8 mouse cellular contexts compared by ENCODE assay signal in genomic region chr3:137938608-137939007, GRCm38 (mm10). TPM values are rescaled to one million over a fixed set of nuclear protein-coding genes. Genes with fewer than 3 reads are reported as not detected.
A peak's percentile ranks its signal among the peaks of the same experiment; 100 is the strongest.
DNase-seq lines count a peak whose midpoint lies in the region; ATAC-seq and TF ChIP-seq lines count a peak whose summit lies in the region.

No protein-coding gene starts in this region.

- 0 out of 2 replicates have a peak, but pooled peaks have one; percentile 1 for TF ChIP-seq CTCF in cerebellum, adult 2 months (IDR thresholded peaks at IDR 0.05; ENCODE audit: borderline replicate concordance, insufficient read depth, low read depth, low read length)

- 0 out of 2 replicates have a peak overlapping the region, but pooled peaks have one; percentile 15 for H3K4me2 ChIP-seq in forebrain, embryonic 11.5 days (ENCODE audit: low read depth, low read length, severe bottlenecking)
- peak overlapping the region; percentile 24 for H3K4me2 ChIP-seq in hindbrain, embryonic 12.5 days (replicated peaks)
- peak overlapping the region; percentile 13; the same call in 1 of the 2 replicates for H3K4me2 ChIP-seq in liver, embryonic 11.5 days
- 0 out of 2 replicates have a peak overlapping the region, but pooled peaks have one; percentile 9 for H3K4me2 ChIP-seq in neural tube, embryonic 12.5 days (replicated peaks)

- DNase-seq in cerebellum, adult 2 months: peak; percentile 29 to 38
- DNase-seq in cerebellum, adult 9-10 months: no peak
- peak; percentile 89 for DNase-seq in ZHBTc4 (ENCODE audit: low read depth, low spot score)
- peak; percentile 64 for DNase-seq in forebrain, embryonic 11.5 days (ENCODE audit: low spot score)
- DNase-seq in liver, embryonic 11.5 days (ENCODE audit: low spot score): no peak
- DNase-seq in spleen, postnatal 14 days (ENCODE audit: low spot score in 2 of 2): no peak

- WGBS in cerebellum, adult 2 months: 32% methylated on average over 6 of the region's 6 CpGs
- 41% methylated on average over 6 of the region's 6 CpGs for WGBS in forebrain, embryonic 11.5 days
- 39% methylated on average over 6 of the region's 6 CpGs for WGBS in hindbrain, embryonic 12.5 days
- 54% methylated on average over 6 of the region's 6 CpGs for WGBS in liver, embryonic 11.5 days
- 47% methylated on average over 6 of the region's 6 CpGs for WGBS in neural tube, embryonic 12.5 days

- H3K9me3 ChIP-seq in forebrain, embryonic 11.5 days (ENCODE audit: control insufficient read depth, low read length): no peaks in the 10 kb centered on the region
- H3K9me3 ChIP-seq in hindbrain, embryonic 12.5 days (replicated peaks): no peaks in the 10 kb centered on the region
- H3K9me3 ChIP-seq in liver, embryonic 11.5 days (ENCODE audit: control insufficient read depth, low read length): no peaks in the 10 kb centered on the region
- no peaks in the 10 kb centered on the region for H3K9me3 ChIP-seq in neural tube, embryonic 12.5 days

- H3K4me1 ChIP-seq in cerebellum, adult 2 months (ENCODE audit: control insufficient read depth, insufficient read depth, low read length): no peaks in the 10 kb centered on the region
- H3K4me1 ChIP-seq in forebrain, embryonic 11.5 days (replicated peaks; ENCODE audit: control insufficient read depth, insufficient read depth, low read length): no peaks in the 10 kb centered on the region
- 0 out of 2 replicates have a peak, but pooled peaks cover 3% of the 10 kb centered on the region for H3K4me1 ChIP-seq in hindbrain, embryonic 12.5 days
- peaks cover 25% of the 10 kb centered on the region for H3K4me1 ChIP-seq in liver, embryonic 11.5 days (replicated peaks; ENCODE audit: control insufficient read depth, insufficient read depth, low read length)
- peaks cover 6% of the 10 kb centered on the region; the same call in 1 of the 2 replicates for H3K4me1 ChIP-seq in neural tube, embryonic 12.5 days

- no peak for TF ChIP-seq POLR2A in cerebellum, adult 2 months (IDR thresholded peaks at IDR 0.05; ENCODE audit: borderline replicate concordance, insufficient read depth, low read length)

- peak; percentile 74 for ATAC-seq in forebrain, embryonic 11.5 days (replicated peaks; ENCODE audit: low FRiP score)
- ATAC-seq in hindbrain, embryonic 12.5 days (ENCODE audit: low FRiP score): peak; percentile 52; the same call in 1 of the 2 replicates
- ATAC-seq in liver, embryonic 11.5 days (replicated peaks; ENCODE audit: low FRiP score): 0 out of 2 replicates have a peak, but pooled peaks have one; percentile 41
- peak; percentile 57; the same call in 1 of the 2 replicates for ATAC-seq in neural tube, embryonic 12.5 days (ENCODE audit: low FRiP score, low read depth)

- H3K27ac ChIP-seq in cerebellum, adult 2 months (ENCODE audit: insufficient read depth, low read length): no peak overlapping the region
- no peak overlapping the region for H3K27ac ChIP-seq in forebrain, embryonic 11.5 days (ENCODE audit: low read depth, low read length)
- H3K27ac ChIP-seq in hindbrain, embryonic 12.5 days: no peak overlapping the region
- no peak overlapping the region for H3K27ac ChIP-seq in liver, embryonic 11.5 days (ENCODE audit: low read depth, low read length)
- H3K27ac ChIP-seq in neural tube, embryonic 12.5 days: no peak overlapping the region

- H3K9ac ChIP-seq in forebrain, embryonic 11.5 days (ENCODE audit: low read length): no peak overlapping the region
- H3K9ac ChIP-seq in hindbrain, embryonic 12.5 days: no peak overlapping the region
- H3K9ac ChIP-seq in liver, embryonic 11.5 days (ENCODE audit: low read depth, low read length): no peak overlapping the region
- no peak overlapping the region for H3K9ac ChIP-seq in neural tube, embryonic 12.5 days

- no peaks in the 10 kb centered on the region for H3K36me3 ChIP-seq in forebrain, embryonic 11.5 days (ENCODE audit: control insufficient read depth, insufficient read depth, low read length)
- H3K36me3 ChIP-seq in hindbrain, embryonic 12.5 days: no peaks in the 10 kb centered on the region
- H3K36me3 ChIP-seq in liver, embryonic 11.5 days (ENCODE audit: control insufficient read depth, insufficient read depth, low read length): peaks cover 3% of the 10 kb centered on the region; the same call in 1 of the 2 replicates
- no peaks in the 10 kb centered on the region for H3K36me3 ChIP-seq in neural tube, embryonic 12.5 days

- no peaks in the 10 kb centered on the region for H3K27me3 ChIP-seq in cerebellum, adult 2 months (ENCODE audit: control insufficient read depth, insufficient read depth, low read length)
- H3K27me3 ChIP-seq in forebrain, embryonic 11.5 days (ENCODE audit: control insufficient read depth, insufficient read depth, low read length): no peaks in the 10 kb centered on the region
- no peaks in the 10 kb centered on the region for H3K27me3 ChIP-seq in hindbrain, embryonic 12.5 days
- no peaks in the 10 kb centered on the region for H3K27me3 ChIP-seq in liver, embryonic 11.5 days (replicated peaks; ENCODE audit: control insufficient read depth, insufficient read depth, low read length)
- H3K27me3 ChIP-seq in neural tube, embryonic 12.5 days (replicated peaks): no peaks in the 10 kb centered on the region

- no peak overlapping the region for H3K4me3 ChIP-seq in cerebellum, adult 2 months (replicated peaks; ENCODE audit: insufficient read depth, low read depth, low read length)
- no peak overlapping the region for H3K4me3 ChIP-seq in forebrain, embryonic 11.5 days (ENCODE audit: low read depth, low read length)
- H3K4me3 ChIP-seq in hindbrain, embryonic 12.5 days: no peak overlapping the region
- no peak overlapping the region for H3K4me3 ChIP-seq in liver, embryonic 11.5 days (ENCODE audit: low read depth, low read length)
- H3K4me3 ChIP-seq in neural tube, embryonic 12.5 days: no peak overlapping the region

RNA-seq across cellular contexts. Expression of gene Lamtor3, which starts 20.3 kb away (rescaled TPM):
- polyA plus RNA-seq in cerebellum, adult 2 months (2012; rRNA removed): 92.8 and 95.0 TPM in 2 replicates
- 102 and 107 TPM in 2 replicates for polyA plus RNA-seq in forebrain, embryonic 11.5 days (2014; fragmentation: Nextera tagmentation; extraction: Ambion mirVana)
- 97.6 and 98.1 TPM in 2 replicates for polyA plus RNA-seq in hindbrain, embryonic 12.5 days (2016; fragmentation: Nextera tagmentation; extraction: Ambion mirVana)
- polyA plus RNA-seq in liver, embryonic 11.5 days (2014; fragmentation: Nextera tagmentation; extraction: Ambion mirVana): 100 and 105 TPM in 2 replicates
- polyA plus RNA-seq in neural tube, embryonic 12.5 days (2016; fragmentation: Nextera tagmentation; extraction: Ambion mirVana): 94.8 and 101 TPM in 2 replicates

RNA-seq across cellular contexts. Expression of gene Dapp1, which starts 42.7 kb away (rescaled TPM):
- 0.79 and 1.1 TPM in 2 replicates for polyA plus RNA-seq in cerebellum, adult 2 months (2012; rRNA removed)
- 4.8 and 6.9 TPM in 2 replicates for polyA plus RNA-seq in forebrain, embryonic 11.5 days (2014; fragmentation: Nextera tagmentation; extraction: Ambion mirVana)
- 2.3 and 2.6 TPM in 2 replicates for polyA plus RNA-seq in hindbrain, embryonic 12.5 days (2016; fragmentation: Nextera tagmentation; extraction: Ambion mirVana)
- polyA plus RNA-seq in liver, embryonic 11.5 days (2014; fragmentation: Nextera tagmentation; extraction: Ambion mirVana): 35.5 and 36.2 TPM in 2 replicates
- polyA plus RNA-seq in neural tube, embryonic 12.5 days (2016; fragmentation: Nextera tagmentation; extraction: Ambion mirVana): 1.6 and 2.2 TPM in 2 replicates

Comparison
In these comparisons a context has a peak if more than half of its experiments do, and no peak if none do; other contexts are left out.
1. DNase-seq: peak in cerebellum, adult 2 months (2 of 2), ZHBTc4 (single experiment) and forebrain, embryonic 11.5 days (single experiment); none in cerebellum, adult 9-10 months (single experiment), liver, embryonic 11.5 days (single experiment) and spleen, postnatal 14 days (0 of 2).
2. Peak in every context shown above with its lines, with median percentiles within 50 percentile points of each other: ATAC-seq and H3K4me2 ChIP-seq.